13 mouse cellular contexts compared by ENCODE assay signal in the genomic region with DNA sequence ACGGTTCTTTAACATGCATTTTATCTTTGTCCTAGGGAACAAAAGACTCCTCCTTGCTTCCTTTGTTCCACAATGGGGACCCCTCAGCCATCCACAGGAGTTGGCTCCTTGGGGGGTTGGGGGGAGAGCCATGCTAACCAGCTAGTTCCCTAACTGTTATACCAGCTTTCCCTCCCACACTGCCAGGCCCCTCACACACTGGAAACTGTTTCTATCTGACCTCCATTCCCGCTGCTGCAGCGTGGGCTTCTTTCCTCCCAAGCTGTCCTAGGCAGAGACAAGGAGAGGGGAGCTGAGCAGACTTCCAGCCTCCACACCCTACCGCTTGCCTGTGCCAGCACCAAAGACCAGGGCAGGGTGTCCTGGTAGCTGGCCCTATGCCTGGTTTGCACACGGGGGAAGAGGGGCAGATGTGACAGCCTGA. TPM values are rescaled to one million over a fixed set of nuclear protein-coding genes. Genes with fewer than 3 reads are reported as not detected.
A peak's percentile ranks its signal among the peaks of the same experiment; 100 is the strongest.
DNase-seq lines count a peak whose midpoint lies in the region; ATAC-seq lines count a peak whose summit lies in the region.
"Had no signal": no experiment of that assay in that cellular context is flagged by ENCODE, and none has a peak within 500 bp of the region (broad histone marks: within the 10 kb centered on the region; RNA-seq: fewer than 3 reads in every experiment).

No protein-coding gene starts in this region.

- H3K36me3 ChIP-seq in forebrain, embryonic 13.5 days (ENCODE audit: poor library complexity, severe bottlenecking): no peaks in the 10 kb centered on the region
- no peaks in the 10 kb centered on the region for H3K36me3 ChIP-seq in midbrain, embryonic 12.5 days
- H3K36me3 ChIP-seq: kidney, embryonic 15.5 days; limb, embryonic 10.5 days; stomach, embryonic 15.5 days had no signal

- peak overlapping the region; percentile 79 for H3K4me2 ChIP-seq in forebrain, embryonic 13.5 days
- H3K4me2 ChIP-seq in midbrain, embryonic 12.5 days (replicated peaks): no peak overlapping the region
- H3K4me2 ChIP-seq: kidney, embryonic 15.5 days; stomach, embryonic 15.5 days had no signal

- H3K4me3 ChIP-seq in forebrain, embryonic 13.5 days: 0 out of 2 replicates have a peak overlapping the region, but pooled peaks have one; percentile 10
- no peak overlapping the region for H3K4me3 ChIP-seq in midbrain, embryonic 12.5 days
- H3K4me3 ChIP-seq: erythroblast, embryonic 14.5 days; limb, embryonic 10.5 days; stomach, embryonic 15.5 days had no signal

- peak overlapping the region; percentile 97 for H3K27ac ChIP-seq in forebrain, embryonic 13.5 days
- H3K27ac ChIP-seq in midbrain, embryonic 12.5 days (replicated peaks): 0 out of 2 replicates have a peak overlapping the region, but pooled peaks have one; percentile 21
- H3K27ac ChIP-seq: kidney, embryonic 15.5 days; limb, embryonic 10.5 days; stomach, embryonic 15.5 days had no signal

- H3K27me3 ChIP-seq in forebrain, embryonic 13.5 days: peaks cover 2% of the 10 kb centered on the region; the same call in 1 of the 2 replicates
- peaks cover 75% of the 10 kb centered on the region for H3K27me3 ChIP-seq in midbrain, embryonic 12.5 days

- H3K9ac ChIP-seq in forebrain, embryonic 13.5 days: peak overlapping the region; percentile 53
- H3K9ac ChIP-seq in midbrain, embryonic 12.5 days (replicated peaks): no peak overlapping the region
- H3K9ac ChIP-seq: kidney, embryonic 15.5 days; liver, postnatal 0 days; stomach, embryonic 15.5 days had no signal

- no peak for ATAC-seq in forebrain, embryonic 13.5 days
- ATAC-seq in midbrain, embryonic 12.5 days (ENCODE audit: low FRiP score, low read depth): no peak

- WGBS in forebrain, embryonic 13.5 days: 18% methylated on average over 5 of the region's 5 CpGs
- WGBS in midbrain, embryonic 12.5 days: 29% methylated on average over 5 of the region's 5 CpGs

- peak; percentile 55 for DNase-seq in layer of hippocampus, adult 9-11 months
- no peak for DNase-seq in layer of hippocampus, adult 11-12 months (ENCODE audit: low spot score)
- peak; percentile 77 for DNase-seq in brain, adult 2 months (ENCODE audit: low read depth, low spot score)
- no peak for DNase-seq in urinary bladder, postnatal 25 days (ENCODE audit: low spot score)
- no peak for DNase-seq in thymus, postnatal 14 days
- no peak for DNase-seq in adrenal gland, postnatal 14 days

- no peaks in the 10 kb centered on the region for H3K9me3 ChIP-seq in forebrain, embryonic 13.5 days (replicated peaks)
- no peaks in the 10 kb centered on the region for H3K9me3 ChIP-seq in midbrain, embryonic 12.5 days
- H3K9me3 ChIP-seq: kidney, embryonic 15.5 days; limb, embryonic 10.5 days; stomach, embryonic 15.5 days had no signal

- peaks cover 100% of the 10 kb centered on the region for H3K4me1 ChIP-seq in forebrain, embryonic 13.5 days
- H3K4me1 ChIP-seq in midbrain, embryonic 12.5 days: peaks cover 94% of the 10 kb centered on the region

RNA-seq across cellular contexts. Expression of a gene that starts 6.7 kb away (rescaled TPM):
- polyA plus RNA-seq in forebrain, embryonic 13.5 days (2015; fragmentation: Nextera tagmentation; extraction: Ambion mirVana): 5.6 and 6.4 TPM in 2 replicates
- 6.5 and 7.3 TPM in 2 replicates for polyA plus RNA-seq in midbrain, embryonic 12.5 days (2016; fragmentation: Nextera tagmentation; extraction: Ambion mirVana)
- 9.2 and 10.1 TPM in 2 replicates for total RNA-seq in adrenal gland, postnatal 14 days (2021)
- polyA plus RNA-seq: erythroblast, embryonic 14.5 days had no signal

Comparison
In these comparisons a context has a peak if more than half of its experiments do, and no peak if none do; other contexts are left out.
1. DNase-seq: peak in layer of hippocampus, adult 9-11 months (single experiment) and brain, adult 2 months (single experiment); none in layer of hippocampus, adult 11-12 months (single experiment), urinary bladder, postnatal 25 days (single experiment), thymus, postnatal 14 days (single experiment) and adrenal gland, postnatal 14 days (single experiment).